Mouse (Mus musculus): Measurements from ENCODE around the gene Zfp940.

Gene Zfp940

DNA sequence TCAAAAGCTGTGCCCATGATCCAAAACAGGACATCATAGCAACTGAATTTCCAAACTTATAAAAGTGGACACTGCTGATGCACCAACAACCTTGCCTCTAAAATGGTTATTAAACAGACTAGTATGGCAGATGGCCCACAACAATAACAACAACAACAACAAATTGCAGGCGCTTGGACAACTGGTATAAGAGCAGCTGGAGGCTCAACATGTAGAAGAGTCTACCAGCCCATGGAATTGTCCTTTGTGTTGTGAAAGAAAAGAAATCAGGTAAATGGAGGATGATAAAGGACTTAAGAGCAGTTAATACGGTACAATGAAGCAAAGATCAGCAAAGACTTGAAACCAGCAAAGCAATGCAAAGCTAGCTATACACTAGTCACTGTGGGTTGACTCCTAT is 39.1 kb downstream of the Zfp940 start:
- DNase-seq (ENCODE audit: extremely low read depth, low read depth, low spot score): no peak

DNA sequence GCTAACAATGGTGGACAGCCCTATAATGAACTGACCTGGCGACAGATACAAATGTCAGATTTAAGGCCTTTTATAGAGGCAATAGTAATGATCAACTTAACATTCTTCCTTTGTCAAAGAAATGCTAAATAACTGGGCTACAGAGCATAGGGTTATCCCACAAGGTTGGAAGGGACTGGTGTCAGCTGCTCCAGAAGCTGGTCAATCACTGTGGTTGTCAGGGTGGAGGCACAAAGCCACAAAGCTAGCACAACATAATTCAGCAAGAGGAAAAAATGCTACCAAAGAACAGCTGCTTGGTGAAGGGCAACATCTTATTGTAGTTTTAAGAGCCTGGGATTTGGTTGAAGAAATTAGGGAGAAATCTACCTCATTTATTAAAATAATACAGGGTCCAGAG is 41.2 kb downstream of the Zfp940 start:
- no peak for DNase-seq (ENCODE audit: extremely low read depth, low read depth, low spot score)

DNA sequence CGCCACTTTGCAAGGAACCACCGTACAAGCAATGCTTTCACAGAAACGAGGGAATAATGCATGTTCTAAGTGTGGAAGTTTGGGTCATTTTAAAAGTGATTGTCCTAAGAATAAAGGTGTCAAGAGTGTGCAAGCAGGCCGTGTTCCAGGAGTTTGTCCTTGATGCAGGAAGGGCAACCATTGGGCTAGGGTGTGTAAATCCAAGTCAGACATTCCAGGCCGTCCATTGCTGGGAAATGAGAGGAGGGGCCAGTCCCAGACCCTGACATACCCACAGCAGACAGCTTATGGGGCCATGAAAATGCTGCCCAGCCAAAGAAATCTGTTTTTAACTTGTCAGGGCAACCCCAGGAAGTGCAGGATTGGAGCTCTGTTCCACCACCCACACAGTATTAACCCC is 46.4 kb downstream of the Zfp940 start:
- no peak for DNase-seq (ENCODE audit: extremely low read depth, low read depth, low spot score)

DNA sequence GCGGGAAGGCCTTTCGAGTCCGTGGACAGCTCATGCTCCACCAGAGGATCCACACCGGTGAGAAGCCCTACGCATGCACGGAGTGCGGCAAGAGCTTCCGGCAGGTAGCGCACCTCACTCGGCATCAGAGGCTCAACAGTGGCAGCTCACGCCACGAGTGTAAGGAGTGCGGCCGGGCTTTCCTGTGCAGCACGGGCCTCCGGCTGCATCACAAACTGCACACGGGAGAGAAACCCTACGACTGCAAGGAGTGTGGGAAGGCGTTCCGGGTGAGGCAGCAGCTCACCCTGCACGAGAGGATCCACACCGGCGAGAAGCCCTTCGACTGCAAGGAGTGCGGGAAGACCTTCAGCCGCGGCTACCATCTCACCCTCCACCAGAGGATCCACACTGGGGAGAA is 60.6 kb downstream of the Zfp940 start:
- no peak for DNase-seq (ENCODE audit: extremely low read depth, low read depth, low spot score)

DNA sequence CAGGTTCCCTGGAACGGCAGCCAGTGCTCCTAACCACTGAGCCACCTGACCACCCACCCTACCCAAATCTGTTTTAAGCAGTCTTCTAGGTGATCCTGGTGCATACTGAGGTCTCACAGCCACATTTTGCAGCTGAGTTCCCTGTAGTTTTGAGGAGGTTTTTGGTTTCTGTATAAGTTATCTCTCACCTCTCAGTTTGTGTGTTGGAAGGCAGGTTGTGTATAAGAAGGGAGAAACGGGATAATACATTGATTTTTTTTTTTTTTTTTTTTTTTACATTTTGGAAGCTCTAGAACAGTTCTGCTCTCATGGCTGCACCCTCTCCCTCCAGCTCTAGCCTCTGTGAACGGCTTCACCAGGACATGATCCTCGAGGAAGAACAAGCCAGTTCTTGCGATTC is 67.6 kb downstream of the Zfp940 start:
- DNase-seq (ENCODE audit: extremely low read depth, low read depth, low spot score): no peak

DNA sequence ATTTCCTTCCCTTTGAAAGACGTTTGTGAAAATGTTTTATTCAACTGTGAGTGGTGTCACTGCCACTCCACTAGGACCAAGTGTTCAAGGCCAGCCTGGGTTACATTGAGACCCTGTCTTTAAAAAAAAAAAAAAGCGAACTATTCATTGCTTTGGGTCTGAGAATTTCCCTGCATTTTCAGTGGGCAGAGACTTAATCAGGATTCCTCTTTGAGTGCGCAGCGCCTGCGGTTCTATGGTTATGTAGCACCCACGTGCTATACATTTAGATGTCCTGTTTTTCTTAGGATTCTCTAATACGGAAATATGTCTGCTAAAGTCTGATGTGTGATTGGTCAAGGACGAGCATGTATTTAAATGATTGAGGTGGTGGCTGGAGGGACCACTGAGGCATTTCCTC is 68.4 kb downstream of the Zfp940 start:
- DNase-seq (ENCODE audit: extremely low read depth, low read depth, low spot score): no peak

DNA sequence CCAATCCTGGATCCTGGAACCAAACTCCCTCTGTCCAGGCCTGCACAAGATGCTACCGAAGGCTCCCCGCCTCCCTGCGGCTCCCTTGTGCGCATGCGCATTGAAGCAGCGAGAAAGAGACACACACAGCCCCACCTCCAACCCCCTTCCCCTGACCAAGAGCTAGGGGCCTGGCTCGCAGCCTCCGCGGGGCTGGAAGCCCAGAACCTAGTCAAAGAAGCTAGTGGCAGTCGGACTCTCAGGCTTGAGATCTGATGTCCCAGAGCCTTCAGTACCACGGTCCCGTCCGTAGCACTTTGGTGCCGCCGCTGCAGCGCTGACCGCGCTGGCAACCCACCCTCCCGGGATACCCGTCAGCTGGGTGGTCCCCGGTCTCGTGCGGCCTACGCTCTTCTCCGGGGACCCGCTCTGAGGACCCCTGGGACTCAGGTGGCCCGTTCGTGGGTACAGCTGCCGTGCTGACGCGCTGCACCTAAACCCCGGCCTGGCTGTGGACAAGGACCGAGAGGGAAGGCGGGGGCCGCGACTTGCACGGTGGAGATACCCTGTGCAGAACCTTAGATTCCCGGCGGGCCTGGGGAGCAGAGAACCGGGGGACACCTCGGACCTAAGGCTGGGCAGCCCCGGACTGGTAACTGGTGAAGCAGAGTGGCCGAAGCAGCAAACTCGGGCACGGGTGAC is 69.5 kb downstream of the Zfp940 start, which contains the start of gene Zfp30:
Gene Zfp30 (plus strand): TSS at position 128 of the 681 bp plus-strand sequence.
- DNase-seq (ENCODE audit: extremely low read depth, low read depth, low spot score): no peak
